Mouse (Mus musculus) E14TG2a.4 (cell line): ENCODE data around the gene Trim15.
A peak's percentile ranks its signal among the peaks of the same experiment; 100 is the strongest.

ENCODE experiments used
- H3K27me3 ChIP-seq: 2 replicates; pipeline ENCODE4 v1.6.1; 2014; ENCODE audit warnings: low read length, control low read depth; ENCODE audit not compliant: insufficient read depth
- H3K36me3 ChIP-seq: 2 replicates; pipeline ENCODE4 v1.6.1; 2014; ENCODE audit warnings: low read length, control low read depth; ENCODE audit not compliant: insufficient read depth
- H3K4me1 ChIP-seq: replicated peaks from 2 replicates; pipeline ENCODE4 v1.6.1; 2014; ENCODE audit warnings: low read depth, low read length, control low read depth
- H3K4me3 ChIP-seq: replicated peaks from 2 replicates; pipeline ENCODE4 v1.5.1; 2014; ENCODE audit warnings: mild to moderate bottlenecking, low read length
- H3K9me3 ChIP-seq: 2 replicates; pipeline ENCODE4 v1.6.1; 2014; ENCODE audit warnings: low read length, control low read depth
- CTCF ChIP-seq: conservative IDR thresholded peaks from 2 replicates; pipeline ENCODE4 v1.5.1; 2014; ENCODE audit warnings: low read length
- NANOG ChIP-seq: IDR thresholded peaks from 2 replicates; pipeline ENCODE4 v1.6.1; 2014; ENCODE audit warnings: borderline replicate concordance, low read length, mixed read lengths
- POU5F1 ChIP-seq: IDR thresholded peaks from 2 replicates; pipeline ENCODE4 v1.6.1; 2014; ENCODE audit warnings: low read length, borderline replicate concordance

Gene Trim15

GRCm38 (mm10) chr17:36840961-36841445 is 26.0 kb downstream of the Trim15 start:
- H3K27me3 ChIP-seq, result no peaks in the 10 kb centered on the region
- H3K4me1 ChIP-seq, result peaks cover 90% of the 10 kb centered on the region
- H3K36me3 ChIP-seq, result peaks cover 26% of the 10 kb centered on the region
- no peaks in the 10 kb centered on the region for H3K9me3 ChIP-seq
- no peak for TF ChIP-seq NANOG
- no peak overlapping the region for H3K4me3 ChIP-seq

- TF ChIP-seq NANOG (no peak), POU5F1 (no peak), CTCF (no peak)
- Histone ChIP-seq H3K9me3 (peaks cover 1% of the 10 kb centered on the region), H3K27me3 (no peaks in the 10 kb centered on the region), H3K4me3 (no peak overlapping the region), H3K36me3 (peaks cover 24% of the 10 kb centered on the region), H3K4me1 (peaks cover 86% of the 10 kb centered on the region)
These were observed 27.1 kb downstream of the Trim15 start for GRCm38 (mm10) chr17:36839931-36840330.

GRCm38 (mm10) chr17:36839001-36839400 is 28.0 kb downstream of the Trim15 start:
- peaks cover 9% of the 10 kb centered on the region for H3K9me3 ChIP-seq
- no peak overlapping the region for H3K4me3 ChIP-seq
- H3K36me3 ChIP-seq, result peaks cover 24% of the 10 kb centered on the region
- no peak for TF ChIP-seq POU5F1
- no peak for TF ChIP-seq NANOG
- TF ChIP-seq CTCF, result no peak
- H3K27me3 ChIP-seq, result no peaks in the 10 kb centered on the region
- peaks cover 77% of the 10 kb centered on the region for H3K4me1 ChIP-seq

GRCm38 (mm10) chr17:36836874-36837647 is 29.9 kb downstream of the Trim15 start, which contains the start of gene Trim26:
Gene Trim26 (plus strand): TSS chr17:36837134.
- peaks cover 71% of the 10 kb centered on the region for H3K4me1 ChIP-seq
- TF ChIP-seq CTCF (no peak), NANOG (no peak), POU5F1 (no peak)
- peaks cover 9% of the 10 kb centered on the region for H3K9me3 ChIP-seq

DNA sequence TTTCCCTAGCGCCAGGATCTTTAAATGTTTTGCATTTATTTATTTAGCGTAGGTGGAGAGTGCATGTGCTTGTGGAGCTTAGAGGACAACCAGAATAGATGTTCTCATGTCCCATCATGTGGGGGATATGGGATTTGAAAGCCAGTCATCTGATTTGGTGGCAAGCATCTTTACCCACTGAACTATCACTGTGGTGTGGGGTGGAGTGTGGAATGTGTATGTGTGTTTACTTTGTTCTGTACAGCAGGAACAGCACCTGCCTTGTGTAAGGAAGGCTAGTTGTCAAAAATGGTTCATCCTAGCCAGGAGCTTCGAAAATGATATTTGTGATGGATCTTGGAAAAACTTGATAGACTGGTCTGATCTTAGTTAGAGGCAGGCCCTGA is 30.6 kb downstream of the Trim15 start:
- Histone ChIP-seq H3K9me3 (peaks cover 9% of the 10 kb centered on the region), H3K4me1 (peaks cover 68% of the 10 kb centered on the region)
- TF ChIP-seq NANOG (no peak), CTCF (no peak), POU5F1 (no peak)

More at GRCm38 (mm10) chr17:36836874-36837647, 29.9 kb downstream of the Trim15 start, which contains the start of gene Trim26:
- Histone ChIP-seq H3K27me3 (no peaks in the 10 kb centered on the region), H3K4me3 (peak within 1 kb of the TSS; percentile 88), H3K36me3 (peaks cover 18% of the 10 kb centered on the region)

GRCm38 (mm10) chr17:36835591-36836426 is 31.2 kb downstream of the Trim15 start:
- Histone ChIP-seq H3K4me3 (peak overlapping the region; percentile 88), H3K9me3 (peaks cover 9% of the 10 kb centered on the region)

More for the DNA sequence above, 30.6 kb downstream of the Trim15 start:
- Histone ChIP-seq H3K27me3 (no peaks in the 10 kb centered on the region), H3K36me3 (peaks cover 16% of the 10 kb centered on the region), H3K4me3 (peak overlapping the region; percentile 88)

GRCm38 (mm10) chr17:36832694-36833093 is 34.3 kb downstream of the Trim15 start:
- H3K27me3 ChIP-seq, result peaks cover 4% of the 10 kb centered on the region; the same call in 1 of the 2 replicates
- no peak overlapping the region for H3K4me3 ChIP-seq
- H3K36me3 ChIP-seq, result no peaks in the 10 kb centered on the region
- H3K9me3 ChIP-seq, result peaks cover 9% of the 10 kb centered on the region
- H3K4me1 ChIP-seq, result peaks cover 36% of the 10 kb centered on the region
- peak; percentile 78 for TF ChIP-seq NANOG
- TF ChIP-seq POU5F1, result no peak
- no peak for TF ChIP-seq CTCF

More at GRCm38 (mm10) chr17:36835591-36836426, 31.2 kb downstream of the Trim15 start:
- TF ChIP-seq NANOG (no peak), CTCF (no peak), POU5F1 (no peak)
- Histone ChIP-seq H3K4me1 (peaks cover 65% of the 10 kb centered on the region), H3K36me3 (peaks cover 14% of the 10 kb centered on the region), H3K27me3 (no peaks in the 10 kb centered on the region)

DNA sequence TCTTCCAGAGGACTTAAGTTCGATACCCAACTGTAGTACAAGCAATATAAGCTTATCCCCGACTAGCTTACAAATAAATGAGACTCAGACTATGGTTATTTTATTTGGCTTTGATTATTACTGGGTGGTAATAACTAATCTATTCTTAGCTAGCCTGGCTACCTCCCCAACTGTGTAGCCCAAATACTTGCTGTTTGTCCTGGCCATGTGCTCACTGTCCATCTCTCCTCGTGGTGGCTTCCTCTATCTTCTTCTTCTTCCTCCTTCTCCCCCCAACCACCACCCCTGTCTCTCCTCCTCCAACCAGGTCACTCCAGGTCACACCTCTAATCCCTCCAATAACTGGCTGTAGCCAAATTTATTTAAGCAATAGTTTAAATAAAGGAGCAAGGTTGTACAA is 36.5 kb downstream of the Trim15 start:
- peaks cover 4% of the 10 kb centered on the region; the same call in 1 of the 2 replicates for H3K27me3 ChIP-seq
- peaks cover 9% of the 10 kb centered on the region for H3K9me3 ChIP-seq
- H3K4me3 ChIP-seq, result no peak overlapping the region
- no peaks in the 10 kb centered on the region for H3K36me3 ChIP-seq
- TF ChIP-seq POU5F1 (no peak), CTCF (no peak), NANOG (no peak)
- peaks cover 23% of the 10 kb centered on the region for H3K4me1 ChIP-seq
